Mouse (Mus musculus): ENCODE measurements around the gene Spaca3.

DNA sequence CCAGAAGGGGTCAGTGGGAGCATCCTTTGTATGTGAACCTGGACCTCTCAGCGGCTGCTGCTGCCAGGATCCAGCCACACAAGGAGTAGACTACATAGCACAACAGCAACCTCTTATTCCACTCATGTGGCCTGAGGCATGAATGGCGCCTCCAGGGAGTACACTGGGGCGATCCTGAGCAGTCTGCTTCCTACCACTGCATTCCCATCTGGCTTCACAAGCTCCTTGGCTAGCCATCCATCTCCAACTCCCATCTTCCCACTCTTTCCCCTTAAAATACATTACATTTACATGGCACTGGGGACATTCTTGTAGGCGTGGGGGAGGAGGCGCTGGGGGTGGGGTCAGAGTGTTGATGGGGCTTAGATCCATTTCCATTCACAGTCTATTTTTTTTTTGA, 54.6 kb downstream of the Spaca3 start:
- TF ChIP-seq CTCF (IDR thresholded peaks at IDR 0.05; ENCODE audit: insufficient read depth, low read depth, low read length), result no peak
- no peak for TF ChIP-seq POLR2A (IDR thresholded peaks at IDR 0.05; ENCODE audit: insufficient read depth, low read depth, low read length)

Data from olfactory bulb, adult 2 months (tissue).